Mouse (Mus musculus) bone marrow macrophage, adult 2 months (primary cell): ENCODE measurements around the gene Lemd1.

Source experiments
- CTCF ChIP-seq: IDR thresholded peaks from 2 replicates; pipeline ENCODE4 v1.5.1; 2012; ENCODE audit warnings: low read depth, mild to moderate bottlenecking, low read length, moderate library complexity
- POLR2A ChIP-seq: IDR thresholded peaks from 2 replicates; pipeline ENCODE4 v1.6.1; 2012; ENCODE audit warnings: mild to moderate bottlenecking, low read depth, low read length, borderline replicate concordance

GRCm38 (mm10) chr1:132213076-132213475 lies 21.8 kb downstream of the Lemd1 start:
- no peak for TF ChIP-seq CTCF
- no peak for TF ChIP-seq POLR2A
